Mouse (Mus musculus): ENCODE results near the gene Irf8. TPM values are rescaled to one million over a fixed set of nuclear protein-coding genes. Genes with fewer than 3 reads are reported as not detected.

The Irf8 gene
- total and polyA plus RNA-seq, 3 experiments = not detected

DNA sequence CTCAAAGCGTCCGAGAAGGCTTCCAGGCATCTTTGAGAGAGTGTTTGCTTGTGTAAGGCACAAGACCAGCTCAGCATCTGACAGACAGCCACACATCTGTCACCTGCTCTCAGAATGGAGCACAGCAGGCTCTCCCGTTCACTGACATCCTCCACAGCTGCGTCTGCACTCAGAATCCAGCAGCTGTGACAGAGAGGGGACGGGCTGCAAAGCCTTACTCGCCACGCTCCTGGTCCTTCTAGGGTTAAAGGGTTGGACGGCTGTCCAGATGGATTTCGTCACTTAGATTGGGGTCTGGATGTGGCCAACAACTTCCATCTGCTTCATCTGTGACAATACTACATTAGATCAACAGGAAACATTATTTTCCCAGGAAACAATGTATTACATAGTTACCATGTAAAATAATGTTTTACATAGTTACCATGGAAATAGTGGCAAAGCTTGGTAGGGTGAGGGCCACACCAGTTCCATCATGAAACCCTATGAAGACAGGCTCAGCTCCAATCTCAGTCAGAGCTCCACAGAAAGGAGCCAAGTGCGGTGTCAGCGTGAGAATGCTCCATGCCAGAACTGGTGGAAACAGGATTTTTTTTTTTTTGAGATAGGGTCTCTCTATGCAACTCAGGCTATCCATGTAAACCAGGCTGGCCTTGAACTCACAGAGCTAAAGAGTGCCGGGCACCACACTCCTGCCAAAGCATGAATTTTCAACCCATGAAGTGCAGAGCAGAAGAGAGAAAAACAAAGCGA is 39.6 kb upstream of the Irf8 start:
- H3K36me3 ChIP-seq (ENCODE audit: control insufficient read depth in 1 of 2, insufficient read depth in 2 of 2, low read length in 2 of 2) = no peaks in the 10 kb centered on the region
- H3K9ac ChIP-seq (ENCODE audit: control insufficient read depth, low read depth, low read length, poor library complexity, severe bottlenecking) = no peak overlapping the region
- TF ChIP-seq MYB (IDR thresholded peaks at IDR 0.05; ENCODE audit: low read depth, low read length) (no peak), CTCF (IDR thresholded peaks at IDR 0.05 in 2 of 3, conservative IDR thresholded peaks at IDR 0.05 in 1 of 3; ENCODE audit: control insufficient read depth in 1 of 3, insufficient read depth in 1 of 3, low read depth in 2 of 3, low read length in 3 of 3, poor library complexity in 1 of 3, severe bottlenecking in 1 of 3) (no peak), ZC3H11A (IDR thresholded peaks at IDR 0.05; ENCODE audit: low read depth, low read length) (no peak), BHLHE40 (IDR thresholded peaks at IDR 0.05; ENCODE audit: borderline replicate concordance, low read depth, low read length) (no peak), CHD2 (IDR thresholded peaks at IDR 0.05; ENCODE audit: low read length) (no peak), GATA1 (IDR thresholded peaks at IDR 0.05; ENCODE audit: low read depth, low read length) (no peak), TAL1 (IDR thresholded peaks at IDR 0.05; ENCODE audit: low read length) (no peak), USF2 (IDR thresholded peaks at IDR 0.05; ENCODE audit: borderline replicate concordance in 1 of 2, insufficient read depth in 1 of 2, low read depth in 1 of 2, low read length in 2 of 2) (no peak), TCF12 (IDR thresholded peaks at IDR 0.05; ENCODE audit: low read depth, low read length) (no peak), MAX (IDR thresholded peaks at IDR 0.05; ENCODE audit: low read length) (no peak), MXI1 (IDR thresholded peaks at IDR 0.05; ENCODE audit: low read depth, low read length) (no peak)
- no peaks in the 10 kb centered on the region for H3K9me3 ChIP-seq (replicated peaks; ENCODE audit: insufficient read depth, low read length)
- H3K79me2 ChIP-seq (ENCODE audit: control insufficient read depth, insufficient read depth, low read length, poor library complexity) = no peaks in the 10 kb centered on the region
- H3K27ac ChIP-seq (ENCODE audit: control insufficient read depth, low read depth, low read length) = no peak overlapping the region
- H3K27me3 ChIP-seq (ENCODE audit: control insufficient read depth in 1 of 2, insufficient read depth in 2 of 2, low read length in 2 of 2) = no peaks in the 10 kb centered on the region
- no peak for DNase-seq (ENCODE audit: low read depth, low spot score)
- H3K4me1 ChIP-seq (ENCODE audit: control insufficient read depth in 1 of 2, insufficient read depth in 2 of 2, low read length in 2 of 2) = no peaks in the 10 kb centered on the region
- H3K4me3 ChIP-seq (ENCODE audit: control insufficient read depth in 1 of 2, insufficient read depth in 1 of 2, low read depth in 2 of 2, low read length in 2 of 2) = no peak overlapping the region

DNA sequence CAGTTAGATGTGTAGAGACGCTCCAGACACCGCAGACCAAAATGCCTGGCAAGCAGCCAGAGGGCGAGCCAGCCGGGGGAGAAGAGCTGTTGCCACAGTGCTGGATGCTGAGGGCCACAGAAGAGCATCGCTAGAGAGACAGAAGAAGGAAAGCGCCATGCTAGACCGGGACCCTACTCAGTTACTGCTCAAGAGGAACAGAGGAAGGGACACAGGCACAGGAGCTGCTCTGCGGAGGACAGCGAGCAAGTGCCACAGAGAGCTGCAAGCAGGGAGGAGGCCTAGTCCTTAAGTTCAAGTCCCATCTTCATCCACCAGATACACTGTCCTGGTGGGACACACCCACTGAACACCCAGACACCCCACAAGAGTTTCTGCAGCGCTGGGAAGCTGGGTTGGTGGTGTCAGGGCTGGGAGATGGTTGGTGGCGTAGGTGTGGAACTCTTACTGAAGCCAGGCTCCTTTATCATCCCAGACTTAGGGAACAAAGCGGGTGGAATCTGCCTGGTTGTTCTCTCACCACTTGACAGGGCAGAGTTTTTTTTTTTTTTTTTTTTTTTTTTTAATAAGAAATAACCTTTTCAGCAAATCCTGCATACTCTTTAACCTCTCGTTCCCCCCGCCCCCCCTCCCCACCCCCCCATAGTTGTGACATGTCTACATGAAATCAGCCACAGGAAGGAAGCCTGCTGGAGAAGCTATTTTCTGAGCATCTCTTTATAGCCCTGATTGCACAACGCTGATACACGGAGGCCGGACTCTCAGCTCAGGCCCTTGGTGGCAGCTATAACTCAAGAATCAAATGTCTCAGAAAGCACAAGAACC is 38.8 kb upstream of the Irf8 start:
- Histone ChIP-seq H3K9ac (ENCODE audit: control insufficient read depth, low read depth, low read length, poor library complexity, severe bottlenecking) (no peak overlapping the region), H3K27me3 (ENCODE audit: control insufficient read depth in 1 of 2, insufficient read depth in 2 of 2, low read length in 2 of 2) (no peaks in the 10 kb centered on the region), H3K4me1 (ENCODE audit: control insufficient read depth in 1 of 2, insufficient read depth in 2 of 2, low read length in 2 of 2) (no peaks in the 10 kb centered on the region), H3K9me3 (replicated peaks; ENCODE audit: insufficient read depth, low read length) (no peaks in the 10 kb centered on the region), H3K4me3 (ENCODE audit: control insufficient read depth in 1 of 2, insufficient read depth in 1 of 2, low read depth in 2 of 2, low read length in 2 of 2) (no peak overlapping the region), H3K36me3 (ENCODE audit: control insufficient read depth in 1 of 2, insufficient read depth in 2 of 2, low read length in 2 of 2) (no peaks in the 10 kb centered on the region), H3K79me2 (ENCODE audit: control insufficient read depth, insufficient read depth, low read length, poor library complexity) (no peaks in the 10 kb centered on the region), H3K27ac (ENCODE audit: control insufficient read depth, low read depth, low read length) (no peak overlapping the region)
- DNase-seq (ENCODE audit: low read depth, low spot score) = no peak
- no peak for TF ChIP-seq ZNF384 (IDR thresholded peaks at IDR 0.05; ENCODE audit: low read depth, low read length)
- TF ChIP-seq USF1 (IDR thresholded peaks at IDR 0.05; ENCODE audit: low read depth, low read length) = no peak
- TF ChIP-seq JUND (IDR thresholded peaks at IDR 0.05; ENCODE audit: low read depth, low read length) = no peak
- no peak for TF ChIP-seq TCF12 (IDR thresholded peaks at IDR 0.05; ENCODE audit: low read depth, low read length)
- TF ChIP-seq TAL1 (IDR thresholded peaks at IDR 0.05; ENCODE audit: low read length) = no peak
- TF ChIP-seq MYC (IDR thresholded peaks at IDR 0.05; ENCODE audit: low read depth, low read length) = no peak
- TF ChIP-seq ETS1 (IDR thresholded peaks at IDR 0.05; ENCODE audit: low read depth, low read length) = no peak
- TF ChIP-seq RAD21 (IDR thresholded peaks at IDR 0.05; ENCODE audit: low read depth, low read length) = no peak
- TF ChIP-seq MAFK (IDR thresholded peaks at IDR 0.05; ENCODE audit: borderline replicate concordance, low read depth, low read length) = no peak
- no peak for TF ChIP-seq USF2 (IDR thresholded peaks at IDR 0.05; ENCODE audit: borderline replicate concordance in 1 of 2, insufficient read depth in 1 of 2, low read depth in 1 of 2, low read length in 2 of 2)
- TF ChIP-seq ZMIZ1 (IDR thresholded peaks at IDR 0.05; ENCODE audit: low read depth, low read length) = no peak
- no peak for TF ChIP-seq RCOR1 (IDR thresholded peaks at IDR 0.05; ENCODE audit: low read depth, low read length)
- no peak for TF ChIP-seq ELF1 (IDR thresholded peaks at IDR 0.05; ENCODE audit: low read depth, low read length)
- no peak for TF ChIP-seq KAT2A (conservative IDR thresholded peaks at IDR 0.05; ENCODE audit: low read depth, low read length)
- no peak for TF ChIP-seq TBP (IDR thresholded peaks at IDR 0.05; ENCODE audit: low read depth, low read length)
- no peak for TF ChIP-seq CHD2 (IDR thresholded peaks at IDR 0.05; ENCODE audit: low read length)

Data from MEL (cell line).